Mouse (Mus musculus) heart, embryonic 16.5 days (tissue): ENCODE measurements around the gene Nkx2-3. TPM values are rescaled to one million over a fixed set of nuclear protein-coding genes. Genes with fewer than 3 reads are reported as not detected.

Experiments used
- ATAC-seq: fragments of 200-750 bp; cut with Nextera tagmentation; replicated peaks from 2 replicates; pipeline ENCODE4 v1.8.0; 2017; ENCODE audit warnings: moderate number of reproducible peaks; ENCODE audit not compliant: insufficient read depth, low FRiP score; ENCODE audit errors: extremely low read depth
- H3K27ac ChIP-seq: fragments of 300-500 bp; sonication (generic); 2 replicates; pipeline ENCODE4 v1.5.1; 2014; ENCODE audit warnings: mild to moderate bottlenecking, low read length, control low read depth, moderate library complexity
- H3K27me3 ChIP-seq: fragments of 300-500 bp; sonication (generic); 2 replicates; pipeline ENCODE4 v1.6.1; 2014; ENCODE audit warnings: low read length, mixed read lengths; ENCODE audit not compliant: control insufficient read depth, insufficient read depth
- H3K36me3 ChIP-seq: fragments of 300-500 bp; sonication (generic); 2 replicates; pipeline ENCODE4 v1.6.1; 2014; ENCODE audit not compliant: control insufficient read depth, insufficient read depth
- H3K4me1 ChIP-seq: fragments of 300-500 bp; sonication (generic); 2 replicates; pipeline ENCODE4 v1.6.1; 2014; ENCODE audit warnings: low read length, mixed read lengths; ENCODE audit not compliant: control insufficient read depth, insufficient read depth
- H3K4me2 ChIP-seq: fragments of 300-500 bp; sonication (generic); 2 replicates; pipeline ENCODE4 v1.6.1; 2014; ENCODE audit warnings: low read depth, mild to moderate bottlenecking, control low read depth, low read length
- H3K4me3 ChIP-seq: fragments of 300-500 bp; sonication (generic); 2 replicates; pipeline ENCODE4 v1.5.1; 2014; ENCODE audit warnings: mild to moderate bottlenecking, control low read depth, low read length
- H3K9ac ChIP-seq: fragments of 300-500 bp; sonication (generic); 2 replicates; pipeline ENCODE4 v1.6.1; 2014; ENCODE audit warnings: low read length, control low read depth
- H3K9me3 ChIP-seq: fragments of 300-500 bp; sonication (generic); replicated peaks from 2 replicates; pipeline ENCODE4 v1.6.1; 2016; ENCODE audit warnings: low read length; ENCODE audit not compliant: control insufficient read depth
- WGBS: fragments of 180-500 bp; shearing (Covaris S2); extraction: QIAGEN DNeasy Blood & Tissue Kit; methylation state at CpG from one replicate; pipeline ENCODE4 v1.1.7; 2014; 5-methylcytosine and 5-hydroxymethylcytosine counted together
- polyA plus RNA-seq: library from polyadenylated mRNA; unstranded; fragments of >200 nt; fragmentation: Nextera tagmentation; extraction: Ambion mirVana; gene quantifications from 2 replicates; pipeline ENCODE4 v1.2.1, GENCODE M21; 2015

The Nkx2-3 gene
- polyA plus RNA-seq, 1 experiment from 2014 or later, result not detected

DNA sequence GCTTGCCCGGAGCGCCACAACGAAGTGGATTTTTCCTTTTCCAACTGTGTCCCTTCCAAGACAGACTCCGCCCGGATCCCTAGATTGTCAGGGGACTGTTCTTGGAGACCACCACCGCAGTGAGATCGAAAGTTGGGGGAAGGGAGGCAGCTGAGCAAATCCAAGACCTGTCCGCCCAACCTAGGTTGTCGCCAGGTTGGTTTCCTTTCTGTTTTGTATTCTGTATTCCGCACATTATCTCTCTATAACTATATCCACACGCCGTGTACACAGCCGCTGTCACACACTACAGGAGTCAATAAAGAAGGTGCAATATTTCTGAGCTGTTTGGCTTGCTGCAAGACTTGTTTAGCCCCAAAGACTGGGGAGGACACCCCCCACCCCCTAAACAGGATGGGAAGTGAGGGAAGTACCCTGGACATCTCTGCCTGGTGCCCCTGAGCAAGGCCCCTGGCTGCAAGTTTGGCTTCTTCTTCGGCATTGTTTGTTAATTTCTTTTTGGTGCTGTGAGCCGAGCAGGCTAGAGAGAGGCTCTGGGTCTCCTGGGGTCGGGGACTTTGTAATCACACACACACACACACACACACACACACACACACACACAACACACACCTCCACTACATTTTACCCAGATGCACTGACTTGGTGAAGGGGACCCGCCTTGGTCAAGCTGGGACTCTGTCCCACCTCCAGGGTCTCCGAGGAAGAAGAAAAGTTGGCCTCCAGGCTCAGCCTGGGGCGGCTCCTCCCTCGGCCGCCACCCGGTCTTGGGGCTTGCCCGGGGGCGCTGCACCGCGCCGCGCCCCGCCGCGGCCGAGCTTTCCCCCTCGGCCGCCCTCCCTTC, 3.7 kb downstream of the Nkx2-3 start:
- Histone ChIP-seq H3K9me3 (no peaks in the 10 kb centered on the region), H3K4me3 (peak overlapping the region; percentile 31), H3K9ac (no peak overlapping the region), H3K27ac (no peak overlapping the region), H3K36me3 (no peaks in the 10 kb centered on the region), H3K4me2 (peak overlapping the region; percentile 45), H3K4me1 (peaks cover 17% of the 10 kb centered on the region), H3K27me3 (peaks cover 83% of the 10 kb centered on the region)
- WGBS, result 2% methylated on average over 33 of the region's 34 CpGs
- no peak for ATAC-seq

DNA sequence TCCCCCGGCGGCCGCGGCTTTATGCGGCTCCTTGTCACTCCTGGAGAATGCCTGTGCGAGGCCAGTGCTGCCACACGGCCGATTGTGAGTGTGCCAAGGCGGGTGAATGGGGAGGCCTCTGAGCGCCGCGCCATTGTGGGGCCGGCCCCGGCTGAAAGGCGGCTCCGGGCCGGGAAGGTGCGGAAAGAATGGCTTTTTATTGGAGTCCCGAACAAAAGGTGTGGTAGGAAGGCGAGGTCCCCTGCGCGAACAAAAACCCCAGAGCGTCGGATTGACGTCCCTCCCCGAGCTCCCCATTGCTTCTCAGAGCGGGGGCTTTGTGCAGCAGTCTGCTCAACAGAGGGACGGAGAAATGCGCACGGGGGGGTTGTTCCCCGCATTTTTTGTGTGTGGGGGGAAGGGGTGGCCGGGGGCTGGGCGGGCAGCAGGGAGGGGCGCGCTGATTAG, 4.3 kb downstream of the Nkx2-3 start:
- ATAC-seq, result no peak
- peaks cover 84% of the 10 kb centered on the region for H3K27me3 ChIP-seq
- H3K9me3 ChIP-seq, result no peaks in the 10 kb centered on the region
- H3K4me3 ChIP-seq, result peak overlapping the region; percentile 31
- H3K27ac ChIP-seq, result no peak overlapping the region
- peaks cover 17% of the 10 kb centered on the region for H3K4me1 ChIP-seq
- WGBS, result under 1% methylated on average over 35 of the region's 35 CpGs
- H3K4me2 ChIP-seq, result peak overlapping the region; percentile 45
- H3K36me3 ChIP-seq, result no peaks in the 10 kb centered on the region
- no peak overlapping the region for H3K9ac ChIP-seq

DNA sequence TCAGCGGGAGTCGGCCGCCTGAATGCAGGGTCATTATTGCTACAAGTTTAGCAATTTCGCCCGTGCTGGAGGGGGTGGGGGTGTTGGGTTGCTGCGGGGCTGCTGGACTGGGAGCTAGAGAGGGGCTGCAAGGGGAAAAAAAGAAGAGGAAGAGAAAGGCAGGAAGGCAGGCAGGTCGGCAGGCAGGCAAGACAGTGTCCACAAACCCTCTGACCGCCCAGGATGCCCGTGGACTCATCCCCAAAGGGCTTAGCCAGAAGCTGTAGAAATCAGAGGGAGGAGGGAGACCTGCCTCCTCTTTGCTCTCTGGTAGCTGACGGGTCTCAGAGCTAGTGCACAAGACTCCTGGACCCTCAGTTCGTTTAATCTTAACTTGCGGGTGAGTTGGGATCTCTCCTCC, 4.8 kb downstream of the Nkx2-3 start:
- Histone ChIP-seq H3K27ac (no peak overlapping the region), H3K4me1 (peaks cover 17% of the 10 kb centered on the region), H3K4me3 (no peak overlapping the region), H3K9me3 (no peaks in the 10 kb centered on the region), H3K27me3 (peaks cover 83% of the 10 kb centered on the region), H3K9ac (no peak overlapping the region), H3K36me3 (no peaks in the 10 kb centered on the region), H3K4me2 (peak overlapping the region; percentile 45)
- 2% methylated on average over 12 of the region's 12 CpGs for WGBS
- no peak for ATAC-seq

DNA sequence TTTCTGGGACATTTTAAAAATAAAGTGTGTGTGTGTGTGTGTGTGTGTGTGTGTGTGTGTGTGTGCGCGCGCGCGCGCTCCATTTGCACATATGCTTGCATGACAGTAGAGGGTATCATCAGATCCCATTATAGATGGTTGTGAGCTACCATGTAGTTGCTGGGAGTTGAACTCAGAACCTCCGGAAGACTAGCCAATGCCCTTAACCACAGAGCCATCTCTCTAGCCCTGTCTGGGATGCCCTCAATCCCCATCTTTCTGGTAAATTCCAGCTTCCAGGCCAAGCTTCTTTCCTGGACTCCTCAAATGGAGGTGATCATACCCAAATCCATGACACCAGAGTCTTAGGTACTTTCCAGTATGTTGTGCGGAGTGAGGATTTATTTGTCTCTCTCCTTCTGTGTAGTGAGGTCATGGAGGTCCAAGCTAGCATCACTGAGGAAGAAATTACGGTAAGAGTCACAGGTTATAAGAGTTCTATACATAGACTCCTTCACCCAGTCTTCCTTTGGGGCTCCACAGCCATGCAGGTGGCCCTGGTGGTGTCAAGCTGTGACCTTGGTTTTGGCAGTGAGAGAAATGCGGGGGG, 5.7 kb downstream of the Nkx2-3 start:
- 39% methylated on average over 10 of the region's 10 CpGs for WGBS
- H3K36me3 ChIP-seq, result no peaks in the 10 kb centered on the region
- H3K9ac ChIP-seq, result no peak overlapping the region
- H3K4me3 ChIP-seq, result no peak overlapping the region
- H3K4me1 ChIP-seq, result peaks cover 13% of the 10 kb centered on the region
- no peak for ATAC-seq
- no peak overlapping the region for H3K4me2 ChIP-seq
- H3K27me3 ChIP-seq, result peaks cover 80% of the 10 kb centered on the region
- no peaks in the 10 kb centered on the region for H3K9me3 ChIP-seq
- no peak overlapping the region for H3K27ac ChIP-seq

DNA sequence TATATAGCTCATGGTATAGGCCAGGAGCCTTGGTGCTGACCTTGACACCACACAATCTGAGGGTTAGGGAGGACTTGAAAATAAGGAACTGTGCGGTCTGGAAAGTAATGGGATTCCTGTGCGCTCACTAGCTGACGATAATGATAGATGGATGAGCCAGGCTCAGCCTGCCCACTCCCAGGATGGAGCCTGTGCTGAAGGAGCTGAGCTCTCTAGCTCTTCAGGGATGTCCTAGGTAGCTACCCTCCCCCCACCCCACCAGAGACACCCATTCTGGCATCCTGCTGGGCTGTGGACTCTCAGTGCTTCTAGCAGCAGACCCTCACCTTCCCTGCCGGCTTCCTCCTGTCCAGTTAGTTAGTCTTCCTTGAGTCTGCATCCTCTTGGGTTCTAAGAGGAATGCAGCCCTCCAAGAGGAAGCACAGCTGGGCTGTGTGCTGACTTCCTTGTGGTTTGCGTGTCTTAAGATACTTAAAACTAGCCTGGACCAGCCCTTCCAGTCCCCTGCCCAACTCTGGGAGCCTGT, 6.4 kb downstream of the Nkx2-3 start:
- Histone ChIP-seq H3K4me1 (peaks cover 13% of the 10 kb centered on the region), H3K9me3 (no peaks in the 10 kb centered on the region), H3K27ac (no peak overlapping the region), H3K36me3 (no peaks in the 10 kb centered on the region), H3K4me3 (no peak overlapping the region), H3K9ac (no peak overlapping the region), H3K4me2 (no peak overlapping the region), H3K27me3 (peaks cover 83% of the 10 kb centered on the region)
- 6% methylated on average over 5 of the region's 5 CpGs for WGBS
- no peak for ATAC-seq

DNA sequence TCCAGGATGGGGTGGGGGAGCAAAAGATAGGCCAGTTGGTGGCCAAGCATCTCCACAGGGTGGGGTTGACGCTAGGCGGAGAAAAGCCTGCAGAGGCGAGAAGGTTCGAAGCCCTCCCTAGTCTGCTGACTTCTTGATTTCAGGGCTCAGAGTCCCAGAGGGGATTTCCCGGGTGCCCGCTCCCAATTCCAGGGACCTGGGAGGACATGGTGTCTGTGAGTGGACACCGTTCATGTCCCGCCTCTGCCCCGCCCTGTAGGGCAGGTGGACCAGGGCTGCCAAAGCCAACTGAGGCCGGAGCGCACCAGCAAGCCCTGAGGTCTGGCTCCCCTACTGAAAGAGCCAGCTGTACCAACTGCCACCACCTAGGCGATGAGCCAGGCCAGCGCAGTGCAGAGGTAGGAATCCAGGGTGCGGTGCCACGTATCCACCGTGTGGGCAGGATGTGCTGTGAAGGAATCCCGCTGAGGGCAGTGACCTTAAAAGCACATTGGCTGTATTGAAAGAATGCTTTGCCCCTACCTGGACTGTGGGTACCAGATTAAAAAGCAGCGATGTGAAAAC, 7.9 kb downstream of the Nkx2-3 start:
- Histone ChIP-seq H3K36me3 (no peaks in the 10 kb centered on the region), H3K9me3 (no peaks in the 10 kb centered on the region), H3K9ac (no peak overlapping the region), H3K4me2 (no peak overlapping the region), H3K4me1 (peaks cover 7% of the 10 kb centered on the region; the same call in 1 of the 2 replicates), H3K27me3 (peaks cover 73% of the 10 kb centered on the region), H3K4me3 (no peak overlapping the region), H3K27ac (no peak overlapping the region)
- 8% methylated on average over 18 of the region's 18 CpGs for WGBS
- no peak for ATAC-seq

DNA sequence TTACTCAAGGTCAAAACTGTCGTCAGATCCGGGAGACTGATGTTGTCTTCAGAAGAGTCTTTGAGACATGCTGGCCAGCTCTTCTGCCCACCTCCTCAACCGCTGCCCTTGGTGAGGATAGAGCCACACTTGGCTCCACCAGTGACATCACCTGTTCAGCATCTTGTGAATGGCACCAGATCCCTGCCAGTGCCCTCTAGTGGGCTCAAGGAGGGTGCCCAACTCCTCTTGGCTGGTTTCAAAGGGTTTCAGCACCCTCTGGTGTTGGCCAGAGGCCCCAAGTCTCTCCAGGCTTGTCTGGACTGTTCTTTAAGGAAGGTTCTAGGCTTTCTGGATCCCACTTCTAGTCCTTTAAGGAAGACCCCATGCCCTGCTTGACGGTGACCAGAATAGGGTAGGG, 11.8 kb downstream of the Nkx2-3 start:
- H3K4me3 ChIP-seq, result no peak overlapping the region
- no peaks in the 10 kb centered on the region for H3K36me3 ChIP-seq
- 33% methylated on average over 4 of the region's 4 CpGs for WGBS
- no peak overlapping the region for H3K4me2 ChIP-seq
- H3K9me3 ChIP-seq, result no peaks in the 10 kb centered on the region
- H3K4me1 ChIP-seq, result no peaks in the 10 kb centered on the region
- peaks cover 50% of the 10 kb centered on the region for H3K27me3 ChIP-seq
- H3K9ac ChIP-seq, result no peak overlapping the region
- no peak overlapping the region for H3K27ac ChIP-seq
- ATAC-seq, result no peak

DNA sequence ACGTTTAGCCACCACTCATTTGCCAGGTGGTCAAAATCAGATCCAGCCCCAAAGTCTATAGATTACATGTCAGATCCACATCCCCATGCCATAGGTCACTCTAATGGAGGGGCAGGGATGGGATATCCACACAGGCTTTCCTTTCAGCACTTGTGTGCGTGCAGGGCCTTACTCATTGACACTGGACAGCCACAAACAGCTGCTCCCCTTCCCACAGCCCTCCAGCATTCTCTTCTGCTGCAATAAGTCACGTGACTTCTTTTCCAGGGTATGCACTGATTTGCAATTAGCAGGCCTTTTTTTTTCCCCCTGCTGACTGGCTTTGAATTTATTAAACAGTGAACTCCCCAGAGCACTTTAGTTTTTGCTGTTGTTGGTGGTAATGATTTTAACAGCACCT, 14.0 kb downstream of the Nkx2-3 start:
- Histone ChIP-seq H3K4me3 (no peak overlapping the region), H3K27ac (no peak overlapping the region), H3K9ac (no peak overlapping the region), H3K4me2 (no peak overlapping the region), H3K27me3 (peaks cover 40% of the 10 kb centered on the region), H3K36me3 (no peaks in the 10 kb centered on the region), H3K4me1 (no peaks in the 10 kb centered on the region), H3K9me3 (no peaks in the 10 kb centered on the region)
- no peak for ATAC-seq
- WGBS, result 44% methylated on average over 3 of the region's 3 CpGs

DNA sequence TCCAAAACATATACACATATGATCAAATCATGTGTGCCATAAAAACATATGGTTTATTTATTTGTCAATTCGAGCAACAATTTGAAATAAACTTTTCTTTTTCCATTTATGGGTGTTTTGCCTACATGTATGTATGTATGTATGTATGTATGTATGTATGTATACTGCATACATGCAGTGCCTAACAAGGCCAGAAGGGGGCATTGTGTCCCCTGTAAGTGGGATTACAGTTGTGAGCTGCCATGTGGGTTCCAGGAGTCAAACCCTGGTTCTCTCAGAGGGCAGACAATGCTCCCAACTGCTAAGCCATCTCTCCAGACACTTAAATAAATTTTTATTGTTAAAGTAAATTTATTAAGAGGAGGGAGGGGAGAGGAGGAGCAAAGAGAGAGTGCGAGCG, 15.2 kb downstream of the Nkx2-3 start:
- H3K4me3 ChIP-seq, result no peak overlapping the region
- ATAC-seq, result no peak
- 81% methylated on average over 3 of the region's 3 CpGs for WGBS
- no peaks in the 10 kb centered on the region for H3K36me3 ChIP-seq
- H3K4me2 ChIP-seq, result no peak overlapping the region
- no peaks in the 10 kb centered on the region for H3K4me1 ChIP-seq
- peaks cover 31% of the 10 kb centered on the region for H3K27me3 ChIP-seq
- H3K9ac ChIP-seq, result no peak overlapping the region
- H3K9me3 ChIP-seq, result no peaks in the 10 kb centered on the region
- no peak overlapping the region for H3K27ac ChIP-seq
